Comparison of ENCODE assay signal across 8 mouse cellular contexts in the genomic region with DNA sequence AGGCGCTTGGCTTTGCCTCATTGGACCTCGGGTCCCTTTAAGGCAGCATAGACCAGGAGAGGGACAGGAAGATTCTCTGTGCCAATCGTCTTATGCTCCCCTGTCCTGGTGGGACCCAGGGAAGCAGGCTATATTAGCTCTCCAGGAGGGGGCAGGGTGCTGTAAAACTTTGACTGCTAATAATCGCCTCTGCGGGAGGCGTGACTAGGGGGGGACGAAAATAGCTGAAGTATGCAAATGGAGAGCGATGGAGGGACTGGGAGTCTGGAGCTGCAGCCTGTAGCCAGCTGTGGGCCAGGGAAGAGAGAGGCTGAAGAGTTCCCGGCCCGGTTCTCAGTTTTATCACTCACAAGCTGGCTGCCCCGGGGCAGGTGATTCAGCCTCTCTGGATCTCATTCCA. TPM values are rescaled to one million over a fixed set of nuclear protein-coding genes. Genes with fewer than 3 reads are reported as not detected.
DNase-seq lines count a peak whose midpoint lies in the region; ATAC-seq and TF ChIP-seq lines count a peak whose summit lies in the region.
"Had no signal": no experiment of that assay in that cellular context is flagged by ENCODE, and none has a peak within 500 bp of the region (broad histone marks: within the 10 kb centered on the region; RNA-seq: fewer than 3 reads in every experiment).

No protein-coding gene starts in this region.

- H3K27me3 ChIP-seq in heart, embryonic 13.5 days (replicated peaks), result no peaks in the 10 kb centered on the region
- no peaks in the 10 kb centered on the region for H3K27me3 ChIP-seq in limb, embryonic 14.5 days (ENCODE audit: control insufficient read depth, insufficient read depth, low read length)
- H3K27me3 ChIP-seq: liver, embryonic 15.5 days had no signal

- peak; percentile 41; the same call in 1 of the 2 replicates for ATAC-seq in heart, embryonic 13.5 days (ENCODE audit: extremely low read depth, insufficient number of reproducible peaks, low FRiP score, low TSS enrichment)
- ATAC-seq in limb, embryonic 14.5 days (ENCODE audit: low FRiP score, low read depth), result peak; percentile 32
- ATAC-seq in CD4-positive, CD25-positive, alpha-beta regulatory T cell, adult 4 months, result no peak

- DNase-seq in retina, postnatal 1 day, result peak; percentile 48
- no peak for DNase-seq in retina, embryonic 14.5 days (ENCODE audit: low spot score)
- DNase-seq in limb, embryonic 14.5 days (ENCODE audit: low spot score), result peak; percentile 53
- DNase-seq in spleen, postnatal 4 days (ENCODE audit: low spot score in 2 of 2), result no peak
- DNase-seq in adrenal gland, adult 8-10 months, result no peak

- 4% methylated on average over 11 of the region's 11 CpGs for WGBS in heart, embryonic 13.5 days
- 6% methylated on average over 11 of the region's 11 CpGs for WGBS in limb, embryonic 14.5 days

- peak overlapping the region; percentile 30 for H3K4me3 ChIP-seq in heart, embryonic 13.5 days
- H3K4me3 ChIP-seq in limb, embryonic 14.5 days (replicated peaks; ENCODE audit: low read length), result no peak overlapping the region
- H3K4me3 ChIP-seq: liver, embryonic 15.5 days had no signal

- no peaks in the 10 kb centered on the region for H3K9me3 ChIP-seq in heart, embryonic 13.5 days
- no peaks in the 10 kb centered on the region for H3K9me3 ChIP-seq in limb, embryonic 14.5 days (ENCODE audit: control insufficient read depth, low read length)
- H3K9me3 ChIP-seq: liver, embryonic 15.5 days had no signal

- peaks cover 40% of the 10 kb centered on the region for H3K4me1 ChIP-seq in heart, embryonic 13.5 days
- peaks cover 17% of the 10 kb centered on the region for H3K4me1 ChIP-seq in limb, embryonic 14.5 days (ENCODE audit: control insufficient read depth, insufficient read depth, low read length)

- H3K36me3 ChIP-seq in heart, embryonic 13.5 days, result peaks cover 15% of the 10 kb centered on the region
- H3K36me3 ChIP-seq in limb, embryonic 14.5 days (ENCODE audit: control insufficient read depth, insufficient read depth, low read length), result no peaks in the 10 kb centered on the region
- H3K36me3 ChIP-seq: liver, embryonic 15.5 days had no signal

- H3K9ac ChIP-seq in heart, embryonic 13.5 days, result peak overlapping the region; percentile 74
- H3K9ac ChIP-seq in limb, embryonic 14.5 days (ENCODE audit: low read depth, low read length, severe bottlenecking), result 0 out of 2 replicates have a peak overlapping the region, but pooled peaks have one; percentile 1
- H3K9ac ChIP-seq: liver, embryonic 15.5 days had no signal

- peak overlapping the region; percentile 89 for H3K27ac ChIP-seq in heart, embryonic 13.5 days (replicated peaks)
- no peak overlapping the region for H3K27ac ChIP-seq in limb, embryonic 14.5 days (replicated peaks; ENCODE audit: low read depth, low read length)
- H3K27ac ChIP-seq: liver, embryonic 15.5 days had no signal

- peak overlapping the region; percentile 65 for H3K4me2 ChIP-seq in heart, embryonic 13.5 days
- H3K4me2 ChIP-seq in limb, embryonic 14.5 days (replicated peaks; ENCODE audit: low read depth, low read length, severe bottlenecking), result peak overlapping the region; percentile 43
- H3K4me2 ChIP-seq: liver, embryonic 15.5 days had no signal

- TF ChIP-seq POLR2A in limb, embryonic 14.5 days (IDR thresholded peaks at IDR 0.05; ENCODE audit: borderline replicate concordance, extremely low read depth, insufficient read depth, insufficient read length), result no peak

RNA-seq across cellular contexts. Expression of a gene that starts 27.2 kb away (rescaled TPM):
- polyA plus RNA-seq in heart, embryonic 13.5 days (2015; fragmentation: Nextera tagmentation; extraction: Ambion mirVana), result 7.5 and 8.0 TPM in 2 replicates
- 68.5 and 86.7 TPM in 2 replicates for polyA plus RNA-seq in limb, embryonic 14.5 days (2012; rRNA removed)
- 48.5 and 75.4 TPM in 2 replicates for polyA plus RNA-seq in limb, embryonic 14.5 days (2014; fragmentation: Nextera tagmentation; extraction: Ambion mirVana)
- polyA plus RNA-seq in CD4-positive, CD25-positive, alpha-beta regulatory T cell, adult 4 months (2017; shearing (Covaris generic)), result 1 to 10 TPM in 1 of 2 experiments, under 1 TPM in 1; 0.19 to 1.9 TPM
- 10 to 100 TPM; 28.9 to 58.1 (median 44.4) TPM for total RNA-seq in adrenal gland, adult 8-10 months (2022)

RNA-seq across cellular contexts. Expression of a gene that starts 44.0 kb away (rescaled TPM):
- polyA plus RNA-seq in heart, embryonic 13.5 days (2015; fragmentation: Nextera tagmentation; extraction: Ambion mirVana), result 142 and 144 TPM in 2 replicates
- polyA plus RNA-seq in limb, embryonic 14.5 days (2012; rRNA removed), result 111 and 132 TPM in 2 replicates
- polyA plus RNA-seq in limb, embryonic 14.5 days (2014; fragmentation: Nextera tagmentation; extraction: Ambion mirVana), result 123 and 140 TPM in 2 replicates
- 100 to 1,000 TPM in 1 of 2 experiments, 10 to 100 TPM in 1; 83.6 to 119 TPM for polyA plus RNA-seq in CD4-positive, CD25-positive, alpha-beta regulatory T cell, adult 4 months (2017; shearing (Covaris generic))
- total RNA-seq in adrenal gland, adult 8-10 months (2022), result 100 to 1,000 TPM; 125 to 174 (median 152) TPM

Comparison
In these comparisons a context has a peak if more than half of its experiments do, and no peak if none do; other contexts are left out.
1. DNase-seq: peak in retina, postnatal 1 day (single experiment) and limb, embryonic 14.5 days (single experiment); none in retina, embryonic 14.5 days (single experiment), spleen, postnatal 4 days (0 of 2) and adrenal gland, adult 8-10 months (single experiment).